Comparison of ENCODE assay signal across 7 mouse cellular contexts in the genomic region with DNA sequence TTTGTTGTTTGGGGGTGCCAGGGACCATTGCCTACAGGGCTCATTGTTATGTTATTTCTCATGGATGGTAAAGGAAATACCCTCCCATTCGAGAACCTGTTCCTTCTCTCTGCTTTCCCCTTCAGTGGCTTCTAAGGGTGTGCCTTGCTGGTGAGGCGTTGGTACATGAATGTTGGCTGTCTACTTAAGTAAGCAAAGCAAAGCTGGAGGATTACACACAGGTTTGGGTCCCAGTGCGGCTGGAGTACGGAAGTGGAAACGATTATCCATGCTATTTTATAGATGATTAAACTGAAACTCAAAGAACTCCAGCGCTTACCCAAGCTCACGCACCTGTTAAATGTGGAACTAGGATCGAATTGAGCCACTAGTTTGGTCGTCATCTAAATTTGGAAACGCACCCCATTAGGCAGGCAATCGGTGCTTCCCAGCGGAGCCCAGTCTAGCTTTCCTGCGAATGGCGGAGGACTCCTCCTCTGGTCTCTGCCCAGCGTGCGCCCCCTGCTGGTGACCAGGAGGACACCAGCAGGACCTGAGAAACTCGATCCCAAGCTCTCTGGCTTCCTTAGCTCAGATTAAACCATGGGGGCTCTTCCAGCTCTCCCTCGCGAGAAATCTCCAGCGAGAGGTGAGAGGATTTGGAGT. TPM values are rescaled to one million over a fixed set of nuclear protein-coding genes. Genes with fewer than 3 reads are reported as not detected.
DNase-seq lines count a peak whose midpoint lies in the region; ATAC-seq lines count a peak whose summit lies in the region.

No protein-coding gene starts in this region.

- under 1% methylated on average over 20 of the region's 20 CpGs for WGBS in embryonic facial prominence, embryonic 10.5 days
- under 1% methylated on average over 20 of the region's 20 CpGs for WGBS in limb, embryonic 10.5 days
- under 1% methylated on average over 20 of the region's 20 CpGs for WGBS in midbrain, embryonic 12.5 days

- H3K4me2 ChIP-seq in midbrain, embryonic 12.5 days (replicated peaks): peak overlapping the region; percentile 75

- no peaks in the 10 kb centered on the region for H3K36me3 ChIP-seq in embryonic facial prominence, embryonic 10.5 days (replicated peaks)
- no peaks in the 10 kb centered on the region for H3K36me3 ChIP-seq in limb, embryonic 10.5 days
- H3K36me3 ChIP-seq in midbrain, embryonic 12.5 days: no peaks in the 10 kb centered on the region

- peak; percentile 73 for ATAC-seq in midbrain, embryonic 12.5 days (ENCODE audit: low FRiP score, low read depth)

- H3K9me3 ChIP-seq in embryonic facial prominence, embryonic 10.5 days: no peaks in the 10 kb centered on the region
- H3K9me3 ChIP-seq in limb, embryonic 10.5 days (replicated peaks): no peaks in the 10 kb centered on the region
- H3K9me3 ChIP-seq in midbrain, embryonic 12.5 days: no peaks in the 10 kb centered on the region

- H3K27ac ChIP-seq in embryonic facial prominence, embryonic 10.5 days (replicated peaks): peak overlapping the region; percentile 44; the same call in 1 of the 2 replicates
- H3K27ac ChIP-seq in limb, embryonic 10.5 days: peak overlapping the region; percentile 38
- H3K27ac ChIP-seq in midbrain, embryonic 12.5 days (replicated peaks): peak overlapping the region; percentile 46; the same call in 1 of the 2 replicates

- peak; percentile 94 for DNase-seq in adrenal gland, postnatal 14 days
- peak; percentile 92 for DNase-seq in embryonic facial prominence, embryonic 10.5 days (ENCODE audit: low spot score)
- peak; percentile 97 for DNase-seq in heart, adult 11 months
- DNase-seq in kidney, adult 11 months: peak; percentile 60
- peak; percentile 94 for DNase-seq in limb, embryonic 10.5 days (ENCODE audit: low spot score)
- DNase-seq in skeletal muscle tissue, adult 2 months (ENCODE audit: low read depth, low spot score): peak; percentile 90

- peaks cover 63% of the 10 kb centered on the region for H3K27me3 ChIP-seq in embryonic facial prominence, embryonic 10.5 days (replicated peaks; ENCODE audit: low read depth, poor library complexity, severe bottlenecking)
- H3K27me3 ChIP-seq in limb, embryonic 10.5 days (ENCODE audit: low read depth, poor library complexity, severe bottlenecking): peaks cover 50% of the 10 kb centered on the region
- peaks cover 47% of the 10 kb centered on the region for H3K27me3 ChIP-seq in midbrain, embryonic 12.5 days

- H3K9ac ChIP-seq in midbrain, embryonic 12.5 days (replicated peaks): peak overlapping the region; percentile 43

- H3K4me3 ChIP-seq in embryonic facial prominence, embryonic 10.5 days: peak overlapping the region; percentile 56
- H3K4me3 ChIP-seq in limb, embryonic 10.5 days: peak overlapping the region; percentile 53
- H3K4me3 ChIP-seq in midbrain, embryonic 12.5 days: peak overlapping the region; percentile 44

- peaks cover 43% of the 10 kb centered on the region for H3K4me1 ChIP-seq in embryonic facial prominence, embryonic 10.5 days
- peaks cover 30% of the 10 kb centered on the region for H3K4me1 ChIP-seq in limb, embryonic 10.5 days
- H3K4me1 ChIP-seq in midbrain, embryonic 12.5 days: peaks cover 36% of the 10 kb centered on the region

RNA-seq across cellular contexts. Expression of gene Tlr5, which starts 5.3 kb away (rescaled TPM):
- 1.2 and 2.3 TPM in 2 replicates for total RNA-seq in adrenal gland, postnatal 14 days (2021)
- polyA plus RNA-seq in embryonic facial prominence, embryonic 10.5 days (2016; fragmentation: Nextera tagmentation; extraction: Ambion mirVana): 0.15 and 0.37 TPM in 2 replicates
- 0.33 and 0.69 TPM in 2 replicates for polyA plus RNA-seq in limb, embryonic 10.5 days (2016; fragmentation: Nextera tagmentation; extraction: Ambion mirVana)
- polyA plus RNA-seq in midbrain, embryonic 12.5 days (2016; fragmentation: Nextera tagmentation; extraction: Ambion mirVana): 0.27 and 0.78 TPM in 2 replicates

Comparison
In these comparisons a context has a peak if more than half of its experiments do, and no peak if none do; other contexts are left out.
1. Peak in every context shown above with its lines: DNase-seq, ATAC-seq, H3K4me3 ChIP-seq and H3K27ac ChIP-seq.